In the genomic region with DNA sequence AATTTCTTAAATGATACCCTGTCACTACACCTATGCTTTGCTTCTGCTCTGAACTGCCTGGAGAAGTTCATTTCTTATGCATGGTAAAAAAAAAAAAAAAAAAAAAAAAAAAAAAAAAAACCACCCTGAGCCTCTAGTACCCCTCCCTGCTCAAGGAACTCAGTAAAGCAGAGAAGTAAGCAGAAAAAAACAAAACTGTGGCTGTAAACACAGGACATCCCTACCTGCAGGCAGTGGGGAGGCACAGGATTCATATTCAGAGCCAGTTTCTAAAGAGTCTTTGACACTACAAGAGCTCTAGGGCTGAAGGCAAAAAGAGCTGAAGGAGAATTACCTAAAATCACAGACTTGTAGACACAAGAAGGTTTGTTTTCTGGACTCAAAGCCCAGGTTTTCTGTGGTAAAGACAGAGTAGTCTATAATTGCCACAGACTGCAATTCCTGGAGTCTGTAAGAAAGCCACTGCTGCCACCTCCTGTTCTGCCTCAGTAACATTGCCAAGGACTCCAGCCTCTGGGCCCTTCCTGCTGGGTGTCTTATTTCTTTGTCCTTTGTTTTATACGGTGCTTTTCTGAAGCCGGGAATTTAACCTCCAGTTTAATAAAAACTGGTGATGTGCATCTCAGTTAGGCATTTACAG, we compare ENCODE assay signal across 9 mouse cellular contexts.
DNase-seq lines count a peak whose midpoint lies in the region; ATAC-seq and TF ChIP-seq lines count a peak whose summit lies in the region.
"Had no signal": no experiment of that assay in that cellular context is flagged by ENCODE, and none has a peak within 500 bp of the region (broad histone marks: within the 10 kb centered on the region; RNA-seq: fewer than 3 reads in every experiment).

No protein-coding gene starts in this region.

- H3K4me3 ChIP-seq in cortical plate, adult 2 months (ENCODE audit: insufficient read depth, low read length): no peak overlapping the region
- H3K4me3 ChIP-seq in layer of hippocampus, adult 2 months: no peak overlapping the region
- no peak overlapping the region for H3K4me3 ChIP-seq in midbrain, embryonic 15.5 days
- H3K4me3 ChIP-seq: erythroblast, embryonic 14.5 days had no signal

- WGBS in midbrain, embryonic 15.5 days: 9% methylated on average over 2 of the region's 2 CpGs

- peak; percentile 96 for ATAC-seq in midbrain, embryonic 15.5 days (replicated peaks)

- no peak overlapping the region for H3K27ac ChIP-seq in cortical plate, adult 2 months (ENCODE audit: insufficient read depth, low read length)
- no peak overlapping the region for H3K27ac ChIP-seq in layer of hippocampus, adult 2 months
- H3K27ac ChIP-seq in midbrain, embryonic 15.5 days: no peak overlapping the region

- no peaks in the 10 kb centered on the region for H3K4me1 ChIP-seq in cortical plate, adult 2 months (ENCODE audit: control insufficient read depth, insufficient read depth, low read length)
- H3K4me1 ChIP-seq in midbrain, embryonic 15.5 days: no peaks in the 10 kb centered on the region

- H3K9me3 ChIP-seq in midbrain, embryonic 15.5 days: no peaks in the 10 kb centered on the region

- no peak for TF ChIP-seq POLR2A in cortical plate, adult 2 months (IDR thresholded peaks at IDR 0.05; ENCODE audit: extremely low read depth, insufficient read depth, low read length)

- H3K36me3 ChIP-seq in midbrain, embryonic 15.5 days (replicated peaks): no peaks in the 10 kb centered on the region

- peak; percentile 60 for DNase-seq in testis, postnatal 10 days (ENCODE audit: low spot score)
- no peak for DNase-seq in testis, postnatal 14 days (ENCODE audit: low spot score)
- DNase-seq in gastrocnemius, postnatal 25 days: peak; percentile 5
- DNase-seq in layer of hippocampus, adult 2 months (ENCODE audit: low spot score in 2 of 2): peak; percentile 28 to 61
- DNase-seq in thymus, postnatal 10 days (ENCODE audit: low spot score in 2 of 2): no peak
- DNase-seq in thymus, adult 18-20 months: no peak

- no peak overlapping the region for H3K9ac ChIP-seq in midbrain, embryonic 15.5 days

- H3K27me3 ChIP-seq in midbrain, embryonic 15.5 days (replicated peaks): no peaks in the 10 kb centered on the region

- TF ChIP-seq CTCF in cortical plate, adult 2 months (IDR thresholded peaks at IDR 0.05; ENCODE audit: extremely low read depth, insufficient read depth, low read length): peak; percentile 76
- TF ChIP-seq CTCF in layer of hippocampus, adult 2 months (conservative IDR thresholded peaks at IDR 0.05): peak; percentile 92

- no peak overlapping the region for H3K4me2 ChIP-seq in midbrain, embryonic 15.5 days

Comparison
In these comparisons a context has a peak if more than half of its experiments do, and no peak if none do; other contexts are left out.
1. DNase-seq: peak in testis, postnatal 10 days (single experiment), gastrocnemius, postnatal 25 days (single experiment) and layer of hippocampus, adult 2 months (2 of 2); none in testis, postnatal 14 days (single experiment), thymus, postnatal 10 days (0 of 2) and thymus, adult 18-20 months (0 of 2).